Mouse (Mus musculus) ovary, adult 18-20 months (tissue): ENCODE results near the gene Il2rb.

Source experiments
- DNase-seq: peaks from one replicate; pipeline ENCODE4 v3.0.0; 2022; ENCODE audit warnings: low spot score, mixed read lengths

Il2rb gene

GRCm38 (mm10) chr15:78447746-78448535 lies 47.1 kb downstream of the Il2rb start:
- DNase-seq = peak; percentile 83

GRCm38 (mm10) chr15:78447121-78447520 lies 48.0 kb downstream of the Il2rb start:
- no peak for DNase-seq

- no peak for DNase-seq
Measured at GRCm38 (mm10) chr15:78443857-78444256, 51.2 kb downstream of the Il2rb start.

- DNase-seq = no peak
Measured at GRCm38 (mm10) chr15:78442231-78442630, 52.8 kb downstream of the Il2rb start.

- DNase-seq = no peak
Measured at GRCm38 (mm10) chr15:78438973-78439372, 56.1 kb downstream of the Il2rb start.

- DNase-seq = no peak
Measured at GRCm38 (mm10) chr15:78438505-78438904, 56.6 kb downstream of the Il2rb start.

GRCm38 (mm10) chr15:78438018-78438394 lies 57.1 kb downstream of the Il2rb start:
- DNase-seq = peak; percentile 74

- DNase-seq = peak; percentile 85
Measured at GRCm38 (mm10) chr15:78437237-78438017, 57.6 kb downstream of the Il2rb start.

GRCm38 (mm10) chr15:78436380-78437192 lies 58.5 kb downstream of the Il2rb start:
- DNase-seq = peak; percentile 90

- no peak for DNase-seq
Measured at GRCm38 (mm10) chr15:78435681-78436080, 59.4 kb downstream of the Il2rb start.

- DNase-seq = no peak
Measured at GRCm38 (mm10) chr15:78434896-78435520, 60.1 kb downstream of the Il2rb start.

GRCm38 (mm10) chr15:78431541-78432121 lies 63.4 kb downstream of the Il2rb start:
- DNase-seq = no peak

- no peak for DNase-seq
Measured at GRCm38 (mm10) chr15:78430874-78431273, 64.2 kb downstream of the Il2rb start.

GRCm38 (mm10) chr15:78429871-78430622 lies 65.0 kb downstream of the Il2rb start:
- DNase-seq = no peak
